Mouse (Mus musculus): ENCODE data around the gene Pawr. TPM values are rescaled to one million over a fixed set of nuclear protein-coding genes. Genes with fewer than 3 reads are reported as not detected.

Gene Pawr
- 3.9 and 7.0 TPM in 2 replicates for polyA plus RNA-seq (2012; rRNA removed)

GRCm38 (mm10) chr10:108331784-108332561 lies at the start of gene Pawr:
TSS of gene Pawr (plus strand) at chr10:108332121.
- TF ChIP-seq POLR2A (IDR thresholded peaks at IDR 0.05; ENCODE audit: control insufficient read depth, extremely low read depth, insufficient read depth, low read length, poor library complexity) (no peak), CTCF (IDR thresholded peaks at IDR 0.05; ENCODE audit: borderline replicate concordance, control insufficient read depth, extremely low read depth, insufficient read depth, low read length, poor library complexity) (no peak)
- H3K27ac ChIP-seq (ENCODE audit: control insufficient read depth, insufficient read depth, low read length) = no peak within 1 kb of the TSS
- H3K36me3 ChIP-seq (ENCODE audit: control insufficient read depth, insufficient read depth, low read length) = no peaks in the 10 kb centered on the region
- peak; percentile 9 for DNase-seq
- H3K4me3 ChIP-seq (ENCODE audit: control insufficient read depth, insufficient read depth, low read length) = peak within 1 kb of the TSS; percentile 53
- H3K27me3 ChIP-seq (ENCODE audit: control insufficient read depth, insufficient read depth, low read length) = peaks cover 10% of the 10 kb centered on the region; the same call in 1 of the 2 replicates
- 2% methylated on average over 81 of the region's 85 CpGs for WGBS
- H3K4me1 ChIP-seq (replicated peaks; ENCODE audit: control insufficient read depth, insufficient read depth, low read length) = peaks cover 13% of the 10 kb centered on the region

DNA sequence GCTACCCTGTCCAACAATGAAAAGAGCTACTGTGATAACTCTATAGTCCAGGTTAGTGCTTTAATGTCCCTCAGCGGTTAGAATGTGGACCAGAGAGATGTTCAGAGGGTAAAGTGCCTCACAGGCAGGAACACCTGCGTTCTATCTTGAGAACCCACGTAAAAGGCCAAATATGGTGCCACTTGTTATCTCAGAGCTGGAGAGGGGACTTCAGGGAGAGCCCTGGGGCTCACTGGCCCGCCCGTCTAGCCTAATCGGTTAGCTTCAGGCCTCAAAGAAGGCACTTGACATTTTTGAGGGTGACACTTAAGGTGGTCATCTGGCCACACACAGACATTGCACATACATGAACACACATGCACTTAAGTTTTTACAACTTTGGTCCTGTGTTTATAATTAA lies 49.6 kb upstream of the Pawr start:
- Histone ChIP-seq H3K36me3 (ENCODE audit: control insufficient read depth, insufficient read depth, low read length) (peaks cover 26% of the 10 kb centered on the region), H3K27ac (ENCODE audit: control insufficient read depth, insufficient read depth, low read length) (no peak overlapping the region), H3K4me3 (ENCODE audit: control insufficient read depth, insufficient read depth, low read length) (no peak overlapping the region), H3K4me1 (replicated peaks; ENCODE audit: control insufficient read depth, insufficient read depth, low read length) (no peaks in the 10 kb centered on the region), H3K27me3 (ENCODE audit: control insufficient read depth, insufficient read depth, low read length) (no peaks in the 10 kb centered on the region)
- no peak for DNase-seq
- WGBS = 96% methylated on average over 6 of the region's 6 CpGs
- no peak for TF ChIP-seq POLR2A (IDR thresholded peaks at IDR 0.05; ENCODE audit: control insufficient read depth, extremely low read depth, insufficient read depth, low read length, poor library complexity)
- no peak for TF ChIP-seq CTCF (IDR thresholded peaks at IDR 0.05; ENCODE audit: borderline replicate concordance, control insufficient read depth, extremely low read depth, insufficient read depth, low read length, poor library complexity)

DNA sequence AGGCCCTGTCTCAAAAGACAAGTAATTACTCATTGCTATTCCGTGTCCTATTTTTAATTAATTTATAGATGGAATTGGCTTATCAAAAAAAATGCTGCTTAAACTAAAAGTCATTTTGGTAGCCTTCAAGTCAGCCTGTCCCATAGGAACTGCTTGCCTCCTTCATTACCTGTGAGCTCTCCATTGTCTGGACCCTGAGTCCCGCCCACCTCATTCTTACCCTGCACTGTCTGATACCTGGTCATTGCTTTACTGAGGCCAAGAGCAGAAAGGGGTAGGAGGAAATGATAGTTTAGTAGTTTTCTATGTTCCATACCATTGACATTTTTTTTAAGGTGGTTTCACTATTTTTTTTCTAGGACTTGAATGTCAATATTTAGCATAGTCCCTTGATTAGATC lies 48.5 kb upstream of the Pawr start:
- no peak overlapping the region for H3K4me3 ChIP-seq (ENCODE audit: control insufficient read depth, insufficient read depth, low read length)
- no peaks in the 10 kb centered on the region for H3K4me1 ChIP-seq (replicated peaks; ENCODE audit: control insufficient read depth, insufficient read depth, low read length)
- no peak for TF ChIP-seq CTCF (IDR thresholded peaks at IDR 0.05; ENCODE audit: borderline replicate concordance, control insufficient read depth, extremely low read depth, insufficient read depth, low read length, poor library complexity)
- H3K27ac ChIP-seq (ENCODE audit: control insufficient read depth, insufficient read depth, low read length) = no peak overlapping the region
- 96% methylated on average over 2 of the region's 2 CpGs for WGBS
- peaks cover 18% of the 10 kb centered on the region for H3K36me3 ChIP-seq (ENCODE audit: control insufficient read depth, insufficient read depth, low read length)
- H3K27me3 ChIP-seq (ENCODE audit: control insufficient read depth, insufficient read depth, low read length) = no peaks in the 10 kb centered on the region
- DNase-seq = no peak

DNA sequence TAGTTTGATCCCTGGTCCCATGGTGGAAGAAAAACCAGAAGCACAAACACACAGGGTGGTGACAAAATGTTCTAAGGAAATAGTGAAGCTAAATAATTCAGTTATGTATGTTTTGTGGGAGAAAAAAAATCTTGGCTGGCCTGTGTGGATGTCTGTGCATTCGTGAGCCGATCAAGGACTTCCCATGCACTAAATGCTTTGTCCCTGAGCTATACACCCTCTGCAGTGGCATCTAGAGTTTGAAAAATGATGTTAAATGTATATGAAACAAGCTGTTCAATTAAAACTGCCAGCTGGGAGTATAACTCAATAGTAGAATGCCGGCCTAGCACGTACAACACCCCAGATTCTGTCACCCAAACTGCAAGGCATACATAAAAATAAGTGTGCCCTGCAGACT lies 48.1 kb upstream of the Pawr start:
- TF ChIP-seq POLR2A (IDR thresholded peaks at IDR 0.05; ENCODE audit: control insufficient read depth, extremely low read depth, insufficient read depth, low read length, poor library complexity) (no peak), CTCF (IDR thresholded peaks at IDR 0.05; ENCODE audit: borderline replicate concordance, control insufficient read depth, extremely low read depth, insufficient read depth, low read length, poor library complexity) (no peak)
- Histone ChIP-seq H3K4me3 (ENCODE audit: control insufficient read depth, insufficient read depth, low read length) (no peak overlapping the region), H3K27me3 (ENCODE audit: control insufficient read depth, insufficient read depth, low read length) (no peaks in the 10 kb centered on the region), H3K4me1 (replicated peaks; ENCODE audit: control insufficient read depth, insufficient read depth, low read length) (no peaks in the 10 kb centered on the region), H3K27ac (ENCODE audit: control insufficient read depth, insufficient read depth, low read length) (no peak overlapping the region), H3K36me3 (ENCODE audit: control insufficient read depth, insufficient read depth, low read length) (peaks cover 18% of the 10 kb centered on the region)
- 91% methylated on average over 4 of the region's 4 CpGs for WGBS
- no peak for DNase-seq

DNA sequence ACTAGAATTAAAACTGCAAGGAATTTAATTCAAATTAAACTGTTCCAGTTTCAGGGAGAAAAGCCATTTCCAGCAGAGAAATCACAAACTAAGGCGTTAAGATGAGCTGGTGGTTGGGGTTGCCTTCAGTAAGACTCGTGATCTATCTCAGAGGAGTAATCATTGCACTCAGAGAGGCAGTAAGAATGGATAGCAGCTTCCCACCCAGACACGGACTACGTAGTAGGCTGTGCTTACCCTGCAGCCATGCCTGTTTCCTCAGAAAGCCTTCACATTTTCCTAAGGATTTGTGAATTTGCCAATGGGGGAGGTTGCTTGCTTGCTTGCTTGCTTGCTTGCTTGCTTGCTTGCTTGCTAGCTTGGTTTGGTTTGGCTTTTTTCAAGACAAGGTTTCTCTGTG lies 47.5 kb upstream of the Pawr start:
- 98% methylated on average over 4 of the region's 4 CpGs for WGBS
- no peak overlapping the region for H3K4me3 ChIP-seq (ENCODE audit: control insufficient read depth, insufficient read depth, low read length)
- no peak for DNase-seq
- no peaks in the 10 kb centered on the region for H3K4me1 ChIP-seq (replicated peaks; ENCODE audit: control insufficient read depth, insufficient read depth, low read length)
- H3K36me3 ChIP-seq (ENCODE audit: control insufficient read depth, insufficient read depth, low read length) = peaks cover 18% of the 10 kb centered on the region
- no peaks in the 10 kb centered on the region for H3K27me3 ChIP-seq (ENCODE audit: control insufficient read depth, insufficient read depth, low read length)
- H3K27ac ChIP-seq (ENCODE audit: control insufficient read depth, insufficient read depth, low read length) = no peak overlapping the region
- TF ChIP-seq CTCF (IDR thresholded peaks at IDR 0.05; ENCODE audit: borderline replicate concordance, control insufficient read depth, extremely low read depth, insufficient read depth, low read length, poor library complexity) (no peak), POLR2A (IDR thresholded peaks at IDR 0.05; ENCODE audit: control insufficient read depth, extremely low read depth, insufficient read depth, low read length, poor library complexity) (no peak)

DNA sequence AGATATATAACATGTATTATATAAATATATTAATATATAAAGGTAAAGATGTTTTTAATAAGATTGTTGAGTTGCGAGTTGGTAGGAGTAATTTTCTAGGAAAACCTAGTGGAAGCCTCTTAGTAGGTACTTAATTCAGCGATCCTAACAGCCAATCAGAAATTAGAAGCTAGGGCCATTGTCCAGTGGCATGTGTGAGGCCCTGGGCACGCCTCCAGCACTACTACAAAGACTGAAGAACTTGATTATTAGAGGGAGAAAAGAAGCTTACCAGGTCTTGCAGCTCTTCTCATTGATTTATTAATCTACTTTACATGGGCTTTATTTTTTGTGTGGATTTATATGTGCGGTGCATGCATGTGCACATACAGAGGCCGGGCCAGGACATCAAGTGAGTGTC lies 46.9 kb upstream of the Pawr start:
- Histone ChIP-seq H3K4me3 (ENCODE audit: control insufficient read depth, insufficient read depth, low read length) (no peak overlapping the region), H3K4me1 (replicated peaks; ENCODE audit: control insufficient read depth, insufficient read depth, low read length) (no peaks in the 10 kb centered on the region), H3K36me3 (ENCODE audit: control insufficient read depth, insufficient read depth, low read length) (peaks cover 14% of the 10 kb centered on the region), H3K27me3 (ENCODE audit: control insufficient read depth, insufficient read depth, low read length) (no peaks in the 10 kb centered on the region), H3K27ac (ENCODE audit: control insufficient read depth, insufficient read depth, low read length) (no peak overlapping the region)
- no peak for DNase-seq
- WGBS = 97% methylated on average over 5 of the region's 5 CpGs
- TF ChIP-seq POLR2A (IDR thresholded peaks at IDR 0.05; ENCODE audit: control insufficient read depth, extremely low read depth, insufficient read depth, low read length, poor library complexity) (no peak), CTCF (IDR thresholded peaks at IDR 0.05; ENCODE audit: borderline replicate concordance, control insufficient read depth, extremely low read depth, insufficient read depth, low read length, poor library complexity) (no peak)

Data from thymus, adult 2 months (tissue).